Mouse (Mus musculus): Measurements from ENCODE around the gene Mpeg1.
A peak's percentile ranks its signal among the peaks of the same experiment; 100 is the strongest.

The Mpeg1 gene

DNA sequence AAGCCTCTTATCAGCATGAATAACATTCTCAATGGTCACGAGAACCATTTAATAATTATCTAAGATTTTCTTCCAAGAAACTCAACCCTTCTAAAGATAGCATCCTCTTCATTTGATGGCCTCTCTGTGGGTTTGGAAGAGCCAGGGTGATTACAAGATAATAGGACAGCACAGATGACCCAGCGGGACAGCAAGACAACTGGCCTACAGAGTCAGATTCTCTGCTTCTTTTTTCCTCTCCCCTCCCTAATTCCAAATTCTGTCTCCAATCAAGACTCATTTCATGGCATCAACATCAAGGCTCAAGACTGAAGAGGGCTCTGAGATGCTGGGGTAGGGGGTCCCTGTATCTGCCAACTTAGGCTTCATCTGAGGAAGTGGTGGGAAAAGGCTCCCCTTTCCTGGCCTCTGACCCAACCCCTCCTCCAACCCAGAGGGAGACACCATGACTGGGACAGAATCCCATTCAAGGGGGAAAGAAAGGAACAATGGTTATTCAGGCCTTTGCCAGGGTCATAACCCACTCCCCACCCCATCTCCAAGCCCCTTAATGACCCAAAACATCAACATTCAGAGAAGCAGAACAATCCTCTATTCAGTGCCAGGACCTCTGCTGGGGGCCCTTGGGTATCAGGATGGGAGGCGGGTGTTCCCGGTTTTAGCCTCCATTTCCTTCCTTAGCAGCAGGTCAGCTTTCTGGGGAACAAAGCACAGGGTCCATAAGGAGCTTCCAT, 33.0 kb downstream of the Mpeg1 start:
- DNase-seq, result no peak

- no peak for DNase-seq
Measured at GRCm38 (mm10) chr19:12494187-12494458, 33.5 kb downstream of the Mpeg1 start.

- no peak for DNase-seq
Measured at GRCm38 (mm10) chr19:12494972-12495535, 34.5 kb downstream of the Mpeg1 start.

DNA sequence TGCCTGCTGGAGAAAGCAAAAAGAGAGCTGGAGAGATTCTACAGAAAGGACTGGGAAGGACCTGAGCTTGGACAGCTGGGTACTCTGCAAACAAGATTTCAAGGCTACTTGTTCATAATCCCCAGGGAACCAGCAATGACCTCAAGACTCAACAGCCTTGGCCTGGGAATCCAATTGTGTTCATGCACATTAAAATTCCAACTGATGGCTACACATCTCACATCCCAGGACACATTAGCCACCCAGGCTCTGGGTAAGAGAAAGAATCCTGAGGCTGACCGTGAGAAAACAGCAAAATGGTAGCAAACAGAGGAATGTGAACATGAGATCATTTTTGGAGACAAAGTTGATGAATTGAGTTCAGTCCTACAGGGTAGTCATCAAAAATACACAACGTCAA, 35.7 kb downstream of the Mpeg1 start:
- DNase-seq, result no peak

DNA sequence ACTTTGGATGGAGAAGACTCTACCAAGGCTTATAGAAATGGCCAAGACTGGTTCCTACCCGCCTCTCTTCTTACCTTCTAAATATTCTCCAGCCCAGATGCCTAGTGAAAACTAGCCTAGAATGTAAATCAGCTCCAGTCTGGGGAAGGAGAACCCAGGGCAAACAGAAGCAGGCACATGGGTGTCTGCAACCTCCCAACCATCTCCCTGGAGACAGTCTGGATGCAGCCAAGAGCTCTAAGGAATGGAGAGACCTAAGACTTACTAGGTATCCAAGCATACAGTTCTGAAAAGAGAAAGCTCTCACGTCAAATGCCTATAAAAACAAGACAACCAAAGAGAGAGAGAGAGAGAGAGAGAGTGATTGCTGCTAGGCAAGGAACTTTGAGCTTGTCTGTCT, 37.3 kb downstream of the Mpeg1 start:
- no peak for DNase-seq

DNA sequence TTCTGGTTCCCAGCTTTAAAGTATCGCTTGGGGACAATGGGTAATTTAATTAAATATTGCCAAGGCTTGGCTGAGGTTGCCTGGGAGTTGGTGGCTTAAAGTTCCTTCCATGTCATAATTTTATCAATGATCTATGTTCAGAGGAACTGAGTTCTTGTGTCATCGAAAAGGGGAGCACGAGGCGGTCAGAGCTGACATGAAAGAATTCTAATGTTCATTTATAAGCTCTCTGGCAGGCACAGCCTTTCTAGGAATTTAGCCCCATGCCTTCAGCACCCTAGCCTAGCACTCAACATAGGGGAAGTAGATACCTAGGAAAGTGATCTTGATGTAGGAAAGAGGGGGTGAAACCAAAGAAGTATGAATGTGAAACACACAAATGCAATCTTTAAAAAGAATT, 37.7 kb downstream of the Mpeg1 start:
- DNase-seq, result no peak

DNA sequence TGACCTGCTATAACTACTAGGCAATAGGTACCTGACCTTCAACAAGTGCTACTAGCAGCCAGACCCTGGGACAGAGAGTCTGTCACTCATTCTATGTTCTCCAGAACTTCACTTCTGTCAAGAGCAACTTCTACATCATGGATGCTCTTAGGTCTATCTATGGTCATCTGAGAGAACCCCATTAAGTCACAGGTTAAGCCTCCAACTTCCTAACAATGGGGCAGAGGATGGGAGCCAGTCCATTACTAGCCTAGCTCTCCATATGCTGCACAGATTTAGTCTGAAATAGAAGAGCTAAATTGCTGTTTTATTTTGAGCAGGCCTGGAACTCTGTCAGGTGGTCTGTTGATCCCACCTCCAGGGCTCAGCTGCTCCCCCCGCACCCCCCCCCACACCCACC, 38.4 kb downstream of the Mpeg1 start:
- DNase-seq, result no peak

- no peak for DNase-seq
Measured at GRCm38 (mm10) chr19:12499485-12499884, 38.9 kb downstream of the Mpeg1 start.

DNA sequence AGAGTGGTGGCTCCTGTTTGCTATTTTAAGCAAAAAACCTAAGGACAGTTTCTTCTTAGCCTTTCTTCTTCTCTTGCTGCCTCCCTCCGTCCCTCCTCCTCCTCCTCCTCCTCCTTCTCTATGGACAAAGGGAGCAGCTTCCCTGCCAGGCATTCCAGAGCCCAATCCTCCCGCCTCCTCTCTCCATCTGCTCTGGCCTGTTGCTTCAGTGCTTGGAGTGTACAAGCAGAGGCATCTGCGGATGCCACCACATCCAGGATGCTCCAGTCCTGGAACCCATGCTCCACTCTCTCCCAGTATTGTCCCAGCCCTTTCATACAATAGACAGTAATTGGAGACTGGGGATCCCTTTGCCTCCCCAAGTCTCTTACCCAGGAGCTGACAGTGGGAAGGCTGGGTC, 39.5 kb downstream of the Mpeg1 start:
- DNase-seq, result no peak

GRCm38 (mm10) chr19:12500881-12501311, 40.3 kb downstream of the Mpeg1 start:
- DNase-seq, result peak; percentile 34

- peak; percentile 98 for DNase-seq
Measured at GRCm38 (mm10) chr19:12501370-12502347, 41.1 kb downstream of the Mpeg1 start, which contains the start of gene Dtx4. Gene Dtx4 (minus strand): TSS chr19:12501454.

- no peak for DNase-seq
Measured at GRCm38 (mm10) chr19:12502756-12503155, 42.2 kb downstream of the Mpeg1 start.

GRCm38 (mm10) chr19:12514621-12515020, 54.0 kb downstream of the Mpeg1 start:
- DNase-seq, result no peak

Measured in kidney, adult 9 months (tissue).